Mouse (Mus musculus): Measurements from ENCODE around the gene Fxr1.

GRCm38 (mm10) chr3:34072726-34073125 is 53.0 kb downstream of the Fxr1 start:
- TF ChIP-seq CTCF (IDR thresholded peaks at IDR 0.05; ENCODE audit: borderline replicate concordance, extremely low read depth, insufficient read depth, insufficient read length) (no peak), POLR2A (IDR thresholded peaks at IDR 0.05; ENCODE audit: borderline replicate concordance, extremely low read depth, insufficient read depth, insufficient read length, poor library complexity, severe bottlenecking) (no peak)

Measured in brain, embryonic 14.5 days (tissue).